Mouse (Mus musculus) layer of hippocampus, postnatal 36 days (tissue): ENCODE measurements around the gene Psmd4. TPM values are rescaled to one million over a fixed set of nuclear protein-coding genes. Genes with fewer than 3 reads are reported as not detected.
"Not testable (repeated sequence)": the region's sequence is repeated elsewhere in the genome, so short reads cannot be mapped to it uniquely, and the experiment has no call there.

ENCODE experiments used
- DNase-seq, 2 experiments: peaks; one replicate each; pipeline ENCODE4 v3.0.0; 2022
- total RNA-seq, 2 experiments: library from RNA; stranded (reverse); gene quantifications; 2 replicates each; pipeline ENCODE4 v1.2.3; 2021

Psmd4 gene
- total RNA-seq: 100 to 1,000 TPM; 148 to 177 TPM

DNA sequence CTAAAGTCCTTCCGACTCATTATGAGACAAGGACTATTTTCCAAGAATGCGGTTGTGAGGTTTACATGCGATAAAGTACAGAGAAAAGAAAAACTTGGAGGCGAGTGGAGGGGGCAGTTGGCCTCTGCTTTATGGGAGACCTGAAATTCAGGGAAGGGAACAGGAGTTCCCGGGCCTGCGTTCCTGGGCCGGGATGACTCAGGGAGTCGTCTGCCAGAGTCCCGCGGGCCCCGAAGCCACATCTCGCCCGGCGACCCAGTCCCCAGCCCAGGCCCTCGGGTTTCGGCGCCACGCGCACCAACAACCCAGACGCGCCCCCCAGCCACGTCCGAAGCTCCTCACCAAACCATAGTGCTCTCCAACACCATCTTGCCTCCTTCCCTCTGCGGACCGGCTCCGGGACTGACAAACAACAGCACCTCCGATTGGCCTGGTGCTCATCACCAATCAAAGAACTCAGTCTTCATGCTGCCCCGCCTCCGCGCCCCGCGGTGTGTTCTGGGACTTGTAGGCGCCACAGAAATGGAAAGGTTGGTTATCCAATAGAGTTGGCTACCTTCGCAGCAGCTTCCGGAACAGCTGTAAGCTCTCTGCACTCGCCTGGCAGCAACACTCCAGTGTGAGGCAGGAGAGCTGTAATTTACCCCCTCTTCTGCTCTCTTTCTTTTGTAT lies at the start of gene Psmd4:
Psmd4 (minus strand) TSS at position 449 of the 672 bp plus-strand sequence.
- peak; percentile 97 for DNase-seq

DNA sequence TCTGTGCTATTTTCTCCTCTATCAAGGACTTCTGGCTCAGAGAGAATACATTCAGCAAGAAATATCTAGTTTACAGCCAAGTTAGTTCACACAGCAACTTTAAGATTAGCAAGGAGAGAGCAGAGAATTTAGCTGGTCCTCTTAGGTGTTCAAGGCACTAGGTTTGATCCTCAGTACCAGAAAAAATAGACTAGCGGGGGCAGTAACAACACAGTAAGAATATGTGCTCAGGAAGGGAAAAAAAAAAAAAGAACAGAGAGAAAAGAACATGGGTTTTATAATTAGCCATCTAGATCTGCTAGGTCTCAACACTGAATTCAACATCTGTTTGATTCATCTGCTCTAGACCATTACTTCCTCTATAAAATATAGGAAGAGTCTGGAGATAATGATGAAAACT lies 45.7 kb upstream of the Psmd4 start:
- DNase-seq: no peak

DNA sequence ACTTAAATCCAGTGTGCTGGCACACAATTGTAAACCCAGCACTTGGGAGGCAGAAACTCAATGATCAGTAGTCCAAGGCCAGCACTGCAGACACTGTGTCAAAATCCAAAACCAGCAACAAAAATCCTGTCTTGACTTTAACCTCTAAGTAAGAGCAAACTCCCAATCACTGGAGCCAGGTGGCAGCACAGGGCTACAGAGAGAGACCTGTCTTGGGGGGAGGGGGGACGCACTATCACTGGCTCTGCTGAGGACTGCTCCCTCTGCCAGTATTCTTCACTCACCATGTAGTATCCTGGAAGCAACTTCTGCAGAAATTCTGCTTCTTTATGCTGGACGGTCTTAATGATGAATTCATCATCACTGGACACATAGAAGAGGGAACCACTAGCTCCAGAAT lies 29.2 kb upstream of the Psmd4 start:
- DNase-seq: no peak

DNA sequence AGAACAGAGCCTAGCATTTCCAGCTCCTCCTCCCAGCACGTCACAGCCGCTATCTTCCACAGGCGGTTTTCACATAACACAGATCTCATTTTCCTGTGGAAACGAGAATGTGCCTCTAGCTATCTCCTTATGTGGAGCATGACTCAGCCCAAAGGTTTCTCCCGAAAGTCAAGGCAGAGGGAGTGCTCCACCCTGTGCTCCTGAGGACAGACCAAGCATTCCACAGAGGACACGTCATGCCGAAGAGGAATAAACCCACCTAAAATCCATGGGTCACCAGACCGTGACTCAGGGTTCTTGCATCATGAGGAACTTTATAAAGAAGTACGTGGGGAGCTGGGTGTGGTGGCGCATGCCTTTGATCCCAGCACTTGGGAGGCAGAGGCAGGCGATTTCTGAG lies 24.2 kb upstream of the Psmd4 start:
- DNase-seq: no peak

DNA sequence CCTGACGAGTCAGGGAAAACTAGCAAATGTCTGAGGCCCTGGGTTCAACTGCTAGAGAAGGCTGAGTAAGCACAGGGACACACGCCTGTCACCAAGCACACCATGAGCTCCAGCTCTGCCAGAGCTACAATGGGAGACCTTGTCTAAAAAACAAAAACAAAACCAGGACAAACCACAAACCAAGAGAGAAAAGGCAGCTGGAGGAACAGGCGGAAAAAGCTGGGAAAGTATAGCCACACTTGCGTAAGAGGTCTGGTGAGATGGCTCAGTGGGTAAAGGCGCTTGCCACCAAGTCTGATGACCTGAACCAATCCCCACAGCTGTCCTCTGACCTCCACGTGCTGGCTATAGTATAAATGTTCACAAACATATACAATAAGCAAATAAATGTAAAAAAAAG lies 23.7 kb upstream of the Psmd4 start:
- no peak for DNase-seq

DNA sequence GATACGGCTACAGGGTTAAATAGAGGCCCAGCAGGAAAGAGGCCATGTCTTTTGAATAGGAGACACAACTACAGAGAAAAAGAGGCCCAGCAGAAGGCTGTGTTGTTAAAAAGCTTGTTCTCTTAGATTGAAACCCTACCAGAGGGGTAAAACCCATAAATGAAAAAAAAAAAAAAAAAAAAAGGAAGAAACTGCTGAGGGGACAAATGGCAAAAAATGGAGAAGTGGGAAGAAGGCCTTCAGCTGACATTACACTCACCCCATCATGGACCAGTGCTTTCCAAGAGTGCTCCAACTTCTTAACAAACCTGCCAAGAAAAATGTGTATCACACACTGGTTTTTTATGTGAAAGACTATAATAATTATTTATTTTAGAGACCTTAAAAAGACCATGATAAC lies 23.1 kb upstream of the Psmd4 start:
- DNase-seq: no peak

DNA sequence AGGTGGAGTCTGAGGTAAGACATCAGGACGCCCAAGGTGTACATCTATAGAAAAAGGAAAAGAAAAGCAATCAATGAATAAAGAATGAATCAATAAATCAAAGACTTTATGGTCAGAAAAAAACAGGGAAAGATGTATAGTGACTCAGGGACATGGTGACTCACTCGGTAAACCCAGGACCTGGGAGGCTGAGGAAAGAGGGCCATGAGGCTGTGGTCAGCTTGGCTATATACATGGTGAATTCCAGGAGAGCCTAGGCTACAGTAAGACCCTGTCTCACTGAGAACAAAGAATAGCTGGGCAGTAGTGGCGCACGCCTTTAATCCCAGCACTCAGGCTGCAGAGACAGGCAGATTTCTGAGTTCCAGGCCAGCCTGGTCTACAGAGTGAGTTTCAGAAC lies 21.3 kb upstream of the Psmd4 start:
- no peak for DNase-seq

DNA sequence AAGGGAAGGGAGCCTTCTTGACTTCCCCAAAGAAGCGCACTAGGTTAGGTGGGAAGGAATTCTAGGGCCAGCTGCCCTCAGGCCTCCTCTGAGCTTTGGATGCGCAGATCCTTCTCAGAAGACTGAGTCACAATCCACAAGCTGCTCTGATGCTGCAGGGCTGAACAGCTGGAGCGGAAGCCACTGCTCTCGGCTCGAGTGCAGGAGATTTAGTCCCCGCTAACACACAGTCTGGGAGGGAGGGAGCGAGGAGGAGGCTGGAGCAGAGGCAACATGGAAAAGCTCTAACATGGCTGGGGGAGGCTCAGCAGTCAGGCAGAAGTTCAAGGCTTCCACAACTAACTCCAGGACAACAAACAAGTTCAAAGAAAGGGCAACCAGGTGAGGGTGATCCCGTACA lies 15.7 kb upstream of the Psmd4 start:
- peak in 1 of 2 experiments; percentile 29 for DNase-seq

DNA sequence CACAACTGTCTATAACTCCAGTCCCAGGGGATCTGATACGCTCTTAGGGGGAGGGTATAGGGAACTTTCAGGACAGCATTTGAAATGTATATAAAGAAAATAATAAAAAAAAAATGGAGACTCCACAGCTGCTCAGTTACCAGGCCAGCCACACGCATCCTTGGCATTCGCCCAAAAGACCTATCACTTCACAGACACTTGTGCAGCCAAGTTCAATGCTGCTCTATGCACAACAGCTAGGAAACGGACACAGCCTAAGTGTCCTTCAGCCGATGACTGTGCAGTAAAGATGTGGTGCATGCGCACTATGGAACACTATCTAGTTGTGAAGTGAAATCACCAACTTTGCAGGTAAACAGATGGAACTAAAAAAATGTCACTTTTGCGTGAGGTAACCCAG lies 13.9 kb upstream of the Psmd4 start:
- no peak for DNase-seq

DNA sequence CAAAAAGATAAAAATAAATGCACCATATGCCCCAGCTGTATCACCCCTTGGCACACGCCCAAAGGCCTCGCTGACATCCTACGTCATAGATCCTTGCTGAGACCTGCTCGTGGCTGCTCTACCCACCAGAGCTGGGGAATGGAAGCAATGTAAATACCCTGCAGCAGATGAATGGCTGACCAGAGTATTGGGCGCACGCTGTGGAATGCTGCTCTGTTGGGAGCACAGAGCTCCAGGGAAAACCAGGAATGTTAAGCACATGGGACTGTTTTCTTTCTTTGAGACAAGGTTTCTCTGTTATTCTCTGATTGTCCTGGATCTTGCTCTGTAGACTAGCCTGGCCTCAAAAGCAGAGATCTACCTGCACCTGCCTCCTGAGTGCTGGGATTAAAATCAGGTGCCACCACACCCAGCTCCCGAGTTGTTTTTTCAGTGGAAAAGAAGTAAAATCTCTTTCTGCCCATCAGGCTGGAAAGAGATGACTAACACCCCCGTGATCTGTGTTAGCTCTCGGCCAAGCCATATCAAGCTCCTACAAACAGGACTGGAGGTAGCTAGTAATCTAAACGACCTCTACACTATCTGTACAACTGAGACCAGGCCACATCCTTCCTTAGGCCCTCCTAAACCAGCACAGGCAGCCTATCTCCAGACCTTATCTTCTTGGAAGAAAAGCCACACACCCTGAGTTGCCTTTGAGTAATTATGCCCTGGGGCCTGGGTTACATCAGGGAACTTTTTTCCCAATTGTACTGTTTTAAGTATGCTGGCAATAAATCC lies 12.3 kb upstream of the Psmd4 start:
- DNase-seq: no peak

DNA sequence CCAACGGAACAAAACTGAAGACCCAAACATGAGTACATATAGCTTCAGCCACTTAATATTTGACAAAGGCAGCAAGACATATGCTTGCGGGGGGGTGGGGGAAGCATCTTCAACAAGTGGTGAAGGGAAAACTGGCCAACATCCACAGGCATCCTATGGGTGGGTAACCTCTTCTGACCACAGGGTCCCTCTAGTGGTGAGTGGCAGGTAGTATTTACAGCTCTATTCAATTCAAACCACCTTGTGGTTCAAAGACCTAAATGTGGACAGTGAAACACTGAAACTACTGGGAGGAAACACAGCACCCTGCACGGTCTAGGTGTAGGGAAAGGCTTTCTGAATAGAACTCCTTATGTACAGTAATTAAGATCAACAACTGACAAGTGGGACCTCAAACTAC lies 11.3 kb upstream of the Psmd4 start:
- no peak for DNase-seq

DNA sequence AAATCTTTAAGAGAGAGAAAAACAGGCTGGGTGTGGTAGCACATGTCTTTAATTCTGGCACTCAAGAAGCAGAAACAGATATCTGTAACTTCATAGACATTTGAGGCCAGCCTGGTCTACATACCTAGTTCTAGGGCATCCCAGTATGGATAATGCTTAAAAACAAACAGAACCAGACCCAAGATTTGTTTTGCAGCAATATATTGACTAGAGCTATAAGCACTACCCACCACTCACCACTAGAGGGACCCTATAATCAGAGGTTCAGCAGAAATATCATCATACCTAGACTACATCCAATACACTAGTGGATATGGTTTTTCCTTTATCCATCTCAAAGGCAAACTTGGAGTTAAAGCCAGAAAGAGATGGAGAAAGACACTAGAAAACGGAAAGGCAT lies 10.5 kb upstream of the Psmd4 start:
- no peak for DNase-seq

DNA sequence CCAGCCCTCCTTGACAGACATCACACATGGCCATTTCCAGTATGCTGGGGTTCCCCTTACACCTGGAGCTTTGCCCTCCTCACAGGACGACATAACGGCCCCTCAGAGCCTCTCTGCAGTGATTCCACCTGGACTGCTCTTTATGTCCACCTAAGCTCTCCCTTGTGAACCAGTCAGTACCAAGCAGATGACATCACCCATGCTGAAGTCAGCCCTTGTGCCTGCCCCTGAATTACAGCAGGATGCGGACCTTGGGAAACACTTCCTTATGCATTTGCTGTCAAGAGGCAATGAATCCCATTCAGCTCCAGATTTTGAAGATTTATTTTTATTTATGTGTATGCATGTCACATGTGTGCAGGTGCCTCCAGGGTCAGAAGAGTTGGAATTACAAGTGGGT lies 5.5 kb upstream of the Psmd4 start:
- DNase-seq: no peak

DNA sequence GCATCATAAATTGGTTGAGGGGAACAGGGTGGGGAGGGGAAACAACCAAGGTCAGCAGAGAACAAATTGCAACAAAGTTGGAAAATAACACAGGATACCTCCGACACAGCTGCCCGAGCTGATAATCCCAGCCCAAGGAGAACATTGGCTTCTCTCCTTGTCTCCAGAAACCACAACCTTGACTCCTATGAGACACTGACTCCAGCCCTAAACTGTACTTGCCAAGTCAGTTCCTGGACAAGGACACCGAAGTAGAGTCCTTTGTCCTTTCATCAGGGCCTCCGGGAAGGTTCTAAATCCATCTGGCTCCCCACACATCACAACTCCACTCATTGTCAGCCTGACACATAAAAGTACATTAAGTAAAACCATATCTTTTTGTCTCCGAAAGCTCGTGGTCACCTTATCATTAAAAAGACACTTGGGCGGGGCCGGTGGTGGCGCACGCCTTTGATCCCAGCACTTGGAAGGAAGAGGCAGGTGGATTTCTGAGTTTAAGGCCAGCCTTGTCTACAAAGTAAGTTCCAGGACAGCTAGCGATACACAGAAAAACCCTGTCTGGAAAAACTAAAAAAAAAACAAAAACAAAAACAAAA lies 4.1 kb upstream of the Psmd4 start:
- no peak for DNase-seq

DNA sequence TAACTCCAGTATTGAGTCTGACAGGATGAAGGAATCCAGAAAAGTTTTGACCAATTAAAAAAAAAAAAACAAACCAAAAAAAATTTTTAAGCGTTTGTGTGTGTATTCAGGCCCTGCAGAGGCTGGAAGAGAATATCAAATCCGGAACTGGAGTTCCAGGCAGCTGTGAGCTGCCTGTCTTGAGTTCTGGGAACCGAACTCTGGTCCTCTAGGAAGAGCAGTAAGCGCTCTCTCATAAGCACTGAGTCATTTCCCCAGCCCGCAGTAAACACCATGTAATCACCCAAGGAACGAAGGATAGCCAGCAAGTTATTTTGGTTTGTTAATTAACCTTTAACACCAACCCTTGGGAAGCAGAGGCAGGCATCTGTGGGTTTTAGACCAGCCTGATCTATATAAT lies 837 bp upstream of the Psmd4 start:
- DNase-seq: no peak

DNA sequence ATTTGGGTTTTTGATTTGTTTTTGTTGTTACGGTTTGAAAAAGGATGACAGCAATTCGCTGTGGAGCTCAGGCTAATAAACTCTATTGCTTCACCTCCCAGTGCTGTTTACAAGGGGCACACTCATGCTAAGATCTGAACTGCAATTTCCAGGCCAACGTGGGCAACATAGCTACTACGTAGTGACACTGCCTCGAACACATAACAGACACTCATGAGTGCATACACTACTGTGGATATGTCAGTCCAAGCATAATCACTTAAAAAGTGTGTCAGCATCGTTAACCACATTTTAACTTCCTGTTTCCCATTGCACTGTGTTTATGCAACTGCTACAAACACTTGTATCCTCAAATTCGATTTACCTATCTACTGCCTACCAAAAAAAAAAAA lies 420 bp upstream of the Psmd4 start:
- no peak for DNase-seq

DNA sequence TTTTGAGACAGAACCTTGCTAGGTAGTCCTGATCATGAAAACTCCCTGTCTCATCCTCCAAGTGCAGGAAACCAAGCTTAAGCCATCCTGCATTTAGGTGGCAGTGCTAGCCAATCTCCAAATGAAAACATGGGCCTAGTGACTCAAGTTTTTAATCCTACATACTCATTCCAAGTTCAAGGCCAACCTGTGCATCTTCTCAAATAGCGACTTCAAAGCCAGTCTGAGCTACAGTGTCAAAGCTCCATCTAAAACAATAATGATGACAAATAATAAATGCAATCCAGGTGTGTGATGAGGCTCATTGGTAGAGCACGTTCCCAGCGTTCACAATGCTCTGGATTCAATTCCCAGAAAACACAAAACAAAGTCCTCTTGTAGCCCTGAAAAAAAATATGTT lies 789 bp downstream of the Psmd4 start:
- DNase-seq: no peak

DNA sequence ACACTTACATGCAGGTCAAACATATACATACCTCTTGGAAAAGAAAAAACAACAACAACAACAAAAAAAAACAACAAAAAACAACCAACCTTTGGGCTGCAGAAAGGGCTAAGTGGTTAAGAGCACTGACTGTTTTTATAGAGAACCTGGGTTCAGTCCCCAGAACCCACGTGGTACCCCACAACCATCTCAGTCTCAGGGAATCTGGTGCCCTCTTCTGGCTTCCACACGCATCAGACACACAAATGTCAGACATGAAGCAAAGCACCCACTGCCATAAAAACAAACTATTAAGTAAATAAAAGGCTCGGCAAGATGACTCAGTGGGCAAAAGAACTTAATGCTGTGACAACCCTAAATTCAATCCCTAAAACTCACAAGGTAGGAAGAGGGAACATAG lies 12.5 kb downstream of the Psmd4 start:
- no peak for DNase-seq

DNA sequence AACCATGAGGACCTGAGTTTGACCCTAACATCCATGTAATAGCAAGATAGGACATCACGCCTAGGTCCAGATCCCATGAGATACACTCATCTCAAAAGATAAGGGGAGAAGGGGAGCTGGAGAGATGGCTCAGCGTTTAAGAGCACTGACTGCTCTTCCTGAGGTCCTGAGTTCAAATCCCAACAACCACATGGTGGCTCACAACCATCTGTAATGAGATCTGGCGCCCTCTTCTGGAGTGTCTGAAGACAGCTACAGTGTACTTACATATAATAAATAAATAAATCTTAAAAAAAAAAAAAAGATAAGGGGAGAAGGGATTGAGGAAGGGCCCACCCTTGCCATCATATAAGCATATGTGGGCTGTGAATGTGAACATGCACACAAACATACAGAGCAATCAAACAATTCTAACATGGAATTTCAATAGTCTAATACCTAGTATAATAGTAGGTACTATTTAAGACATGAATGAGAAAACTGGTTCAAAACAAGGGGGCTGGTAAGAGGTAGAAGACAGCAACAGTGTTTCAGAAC lies 13.1 kb downstream of the Psmd4 start:
- not testable (repeated sequence) for DNase-seq

DNA sequence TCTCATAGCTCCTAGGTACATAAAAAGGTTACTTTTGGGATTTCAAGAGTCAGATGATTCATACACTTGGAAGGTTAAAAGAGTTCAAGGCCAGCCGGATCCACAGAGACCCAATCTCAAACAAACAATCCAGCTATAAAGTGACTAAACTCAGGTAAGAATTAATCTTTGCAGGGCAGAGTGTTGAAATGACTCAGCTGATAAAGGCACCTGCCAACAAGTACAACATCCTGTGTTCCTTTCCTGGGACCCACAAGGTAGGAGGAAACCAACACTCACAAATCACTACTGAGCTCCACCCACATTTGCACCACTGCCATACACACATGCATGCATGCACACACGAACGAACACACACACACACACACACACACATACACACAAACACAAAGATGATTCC lies 13.8 kb downstream of the Psmd4 start:
- no peak for DNase-seq

DNA sequence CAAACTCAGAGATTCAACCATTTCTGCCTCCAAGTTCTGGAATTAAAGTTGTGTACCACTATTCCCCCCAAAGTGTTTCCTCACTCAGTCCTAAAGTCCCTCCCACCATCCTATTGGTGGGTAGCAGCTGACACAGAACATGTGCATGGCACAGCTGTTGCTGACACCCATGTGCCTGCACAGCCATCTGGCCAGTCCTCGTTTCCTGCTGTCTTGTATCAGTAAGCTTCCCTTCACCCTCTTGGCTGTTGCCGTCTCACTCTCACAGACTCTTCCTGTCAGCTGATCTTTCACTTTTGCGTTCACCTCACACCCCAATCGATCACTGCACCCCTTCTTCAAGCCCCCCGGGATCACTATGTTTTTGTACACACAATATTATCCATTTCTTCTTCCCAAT lies 14.7 kb downstream of the Psmd4 start:
- peak; percentile 78 to 85 for DNase-seq

DNA sequence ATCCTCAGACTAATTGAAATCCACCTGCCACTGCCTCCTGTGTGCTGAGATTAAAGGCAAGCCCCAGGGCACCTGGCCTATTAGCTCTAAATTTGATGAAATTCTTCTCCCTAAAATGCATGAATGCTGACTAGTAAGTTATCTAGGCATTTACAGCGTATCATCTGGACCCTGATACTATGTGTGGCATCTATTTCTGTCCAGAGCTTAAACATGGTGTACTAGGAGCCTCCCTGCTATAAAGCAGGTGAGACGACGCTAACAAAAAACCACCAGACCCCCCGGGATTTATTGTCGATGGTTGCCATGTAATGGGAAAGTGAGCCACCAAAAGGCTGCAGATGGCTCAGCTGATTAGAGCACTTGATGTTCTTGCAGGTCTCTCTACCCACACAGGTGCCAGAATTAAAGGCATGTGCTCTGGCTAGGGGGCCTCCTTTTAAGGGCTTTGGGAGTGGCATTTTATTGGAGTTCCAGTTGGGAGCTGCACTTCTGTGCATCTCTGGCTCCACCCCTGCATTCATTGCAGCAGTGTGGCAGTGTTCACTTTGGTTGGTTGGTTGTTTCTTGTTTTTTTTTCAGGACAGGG lies 15.3 kb downstream of the Psmd4 start:
- peak; percentile 27 to 43 for DNase-seq

DNA sequence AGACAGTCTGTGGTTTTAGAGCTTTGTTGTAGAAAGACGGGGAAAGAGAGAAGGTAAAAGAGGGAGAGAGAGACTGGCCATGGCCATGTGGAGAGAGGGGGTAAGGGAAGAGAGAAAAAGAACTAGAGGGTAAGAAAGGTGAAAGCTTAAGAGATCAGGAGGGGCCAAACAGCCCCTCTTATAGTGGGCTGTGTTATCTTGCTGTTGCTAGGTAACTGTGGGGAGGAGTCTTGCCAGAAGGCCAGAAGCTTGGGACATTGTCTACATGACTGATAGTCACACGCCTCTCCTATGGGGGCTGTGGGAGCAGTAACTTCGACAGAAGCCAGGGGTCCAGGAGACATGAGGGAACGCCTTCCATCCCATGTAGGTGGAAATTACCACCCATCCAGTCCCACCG lies 17.2 kb downstream of the Psmd4 start:
- DNase-seq: no peak
